Mouse (Mus musculus): ENCODE measurements around the gene Adcy5.

GRCm38 (mm10) chr16:35232153-35232750 lies 77.6 kb downstream of the Adcy5 start:
- TF ChIP-seq TAL1 (conservative IDR thresholded peaks at IDR 0.05; ENCODE audit: low read depth, low read length) (no peak), POLR2AphosphoS5 (IDR thresholded peaks at IDR 0.05; ENCODE audit: insufficient replicate concordance, low read depth, low read length) (no peak), GATA2 (IDR thresholded peaks at IDR 0.05; ENCODE audit: borderline replicate concordance, low read depth, low read length) (no peak)
